Mouse (Mus musculus) embryo, embryonic 10 days (tissue): ENCODE measurements around the gene Slc16a2.
A peak's percentile ranks its signal among the peaks of the same experiment; 100 is the strongest.
"Not testable (repeated sequence)": the region's sequence is repeated elsewhere in the genome, so short reads cannot be mapped to it uniquely, and the experiment has no call there.

Experiments
- DNase-seq: peaks from one replicate; pipeline ENCODE4 v3.0.0-alpha.2; 2015; ENCODE audit warnings: low spot score

Slc16a2 gene

DNA sequence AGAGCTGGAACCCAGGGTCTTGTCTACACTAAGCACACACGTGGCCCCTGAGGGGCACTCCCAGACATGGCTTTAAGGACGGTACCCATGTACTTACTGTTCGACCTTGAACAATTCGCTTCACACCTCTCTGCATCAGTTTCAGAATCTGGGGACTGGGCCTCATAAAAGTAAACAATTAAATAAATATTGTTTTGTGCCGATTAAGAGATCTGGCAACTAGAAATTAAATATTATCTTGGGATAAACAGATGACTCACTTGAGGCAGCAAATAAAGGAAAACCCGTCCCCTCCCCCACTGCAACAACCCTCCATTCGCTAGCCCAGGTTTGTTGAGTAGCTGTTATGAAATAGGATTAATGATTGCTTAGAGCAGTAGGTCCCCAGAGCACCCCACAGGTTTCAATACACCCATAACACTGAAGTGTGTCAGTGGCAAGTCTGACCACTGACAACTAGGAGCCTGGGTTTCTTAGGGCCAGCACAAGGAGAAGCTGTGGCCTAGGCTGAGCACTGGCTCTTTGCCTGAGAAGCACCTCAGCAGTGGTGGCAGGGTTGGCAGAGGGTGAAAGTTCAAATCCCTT is 87.7 kb downstream of the Slc16a2 start:
- no peak for DNase-seq

DNA sequence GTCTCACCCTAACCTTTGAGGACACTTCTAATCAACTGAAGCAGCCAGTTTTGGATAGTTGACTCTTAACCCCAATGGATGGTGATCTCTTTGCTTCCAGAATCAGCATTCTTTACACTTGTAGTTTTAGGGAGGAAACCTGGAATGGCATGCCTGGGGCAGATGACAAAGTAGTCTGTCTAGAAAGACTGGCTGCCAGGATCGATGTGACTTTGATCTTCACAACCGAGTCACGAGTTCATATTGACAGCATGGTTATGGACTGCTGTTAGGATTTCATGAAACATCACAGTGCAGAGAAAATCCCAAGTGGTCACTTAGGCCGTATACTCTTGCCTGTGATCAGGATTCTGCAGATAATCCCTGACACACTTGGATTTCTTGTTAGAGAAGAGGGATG is 88.7 kb downstream of the Slc16a2 start:
- DNase-seq: no peak

DNA sequence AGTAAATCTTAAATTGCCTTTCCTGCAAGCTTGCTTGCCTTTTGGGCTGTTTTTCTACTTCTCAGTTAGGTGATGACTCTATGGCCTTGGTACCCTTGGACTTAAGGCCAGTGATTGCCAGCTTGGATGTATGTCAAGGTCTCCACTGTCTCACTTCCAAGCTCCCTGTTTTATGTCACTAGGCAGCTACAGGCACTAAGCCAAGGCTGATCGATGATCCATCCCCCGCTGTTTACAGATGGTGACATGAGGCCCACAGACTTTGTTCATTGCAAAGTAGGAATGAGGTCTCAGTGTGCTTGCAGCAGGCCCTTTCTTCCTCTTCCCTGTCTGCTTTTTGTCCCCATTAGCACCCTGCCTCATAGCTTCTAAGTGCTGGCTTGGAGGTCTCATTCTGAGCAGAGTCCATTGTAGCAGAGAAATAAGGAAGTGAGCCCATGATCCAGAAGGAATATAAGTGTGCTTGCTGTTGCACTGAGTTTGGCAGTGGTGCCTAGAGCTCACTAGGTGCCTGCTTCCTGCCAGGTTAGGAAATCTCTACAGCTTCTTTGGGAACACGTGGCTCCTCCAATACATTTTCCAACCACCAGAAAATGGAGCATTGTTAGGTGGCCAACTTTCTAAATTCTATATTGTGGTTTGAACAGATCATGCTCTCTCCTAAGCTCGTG is 89.6 kb downstream of the Slc16a2 start:
- DNase-seq: no peak

DNA sequence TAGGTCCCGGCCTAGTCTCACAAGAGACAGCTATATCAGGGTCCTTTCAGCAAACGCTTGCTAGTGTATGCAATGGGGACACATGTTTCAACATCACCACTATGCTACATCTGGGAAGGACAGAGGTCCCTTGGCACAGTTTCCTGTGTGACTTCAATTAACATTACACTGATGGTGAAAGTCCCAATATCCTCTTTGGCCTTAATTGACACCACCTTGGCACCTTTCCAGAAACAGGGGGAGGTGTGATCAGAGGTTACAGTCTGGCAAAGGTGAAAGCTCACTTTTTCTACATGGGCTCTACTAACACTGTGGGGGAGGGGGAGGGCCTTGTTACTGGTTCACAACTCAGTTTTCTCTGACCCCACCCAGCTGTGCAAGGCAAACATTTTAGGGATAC is 99.3 kb downstream of the Slc16a2 start:
- DNase-seq: no peak

DNA sequence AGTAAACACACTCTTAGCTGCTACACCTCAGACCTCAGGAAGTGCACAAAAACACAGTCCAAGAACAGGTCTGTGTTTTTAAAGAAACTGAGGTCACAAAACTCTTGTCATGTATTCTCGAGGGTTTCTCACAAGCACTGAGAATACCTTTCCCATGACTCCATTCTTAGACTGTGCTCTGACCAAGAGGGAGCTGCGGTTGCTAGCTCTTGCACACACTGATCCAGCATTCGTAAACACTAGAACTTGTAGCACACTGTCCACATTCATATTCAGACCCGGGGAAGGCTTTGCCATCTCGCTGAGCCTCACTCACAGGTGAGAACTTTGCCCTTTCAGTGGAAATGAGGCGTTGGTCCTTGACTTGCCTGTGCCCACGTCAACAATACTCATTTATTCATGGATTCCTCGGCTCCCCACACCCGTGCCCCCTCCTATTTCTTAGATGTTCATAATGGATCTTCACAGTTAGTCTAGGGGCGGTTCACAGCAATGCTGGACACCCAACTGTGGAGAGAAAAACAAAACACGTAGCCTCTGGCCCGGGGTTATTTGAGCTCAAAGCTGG is 102.1 kb downstream of the Slc16a2 start:
- no peak for DNase-seq

DNA sequence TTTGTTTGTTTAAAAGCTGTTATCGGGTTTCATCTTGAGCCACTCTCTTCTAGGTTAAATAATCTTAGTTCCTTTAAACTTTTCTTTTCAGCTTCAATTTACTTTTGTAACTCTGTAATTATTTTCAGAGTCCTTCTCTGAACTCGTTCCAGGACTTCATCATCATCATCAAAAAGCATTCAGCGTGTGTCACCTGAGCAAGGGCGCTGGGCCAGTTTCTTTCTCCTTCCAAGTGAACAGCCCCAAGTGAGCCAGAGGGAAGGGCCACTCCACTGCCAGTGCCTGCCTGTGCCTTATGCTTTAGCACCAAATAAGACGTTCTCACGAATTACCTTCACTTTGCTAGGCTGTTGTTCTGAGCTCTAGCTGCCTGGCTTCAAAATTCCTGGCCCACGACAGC is 108.9 kb downstream of the Slc16a2 start:
- DNase-seq: no peak

DNA sequence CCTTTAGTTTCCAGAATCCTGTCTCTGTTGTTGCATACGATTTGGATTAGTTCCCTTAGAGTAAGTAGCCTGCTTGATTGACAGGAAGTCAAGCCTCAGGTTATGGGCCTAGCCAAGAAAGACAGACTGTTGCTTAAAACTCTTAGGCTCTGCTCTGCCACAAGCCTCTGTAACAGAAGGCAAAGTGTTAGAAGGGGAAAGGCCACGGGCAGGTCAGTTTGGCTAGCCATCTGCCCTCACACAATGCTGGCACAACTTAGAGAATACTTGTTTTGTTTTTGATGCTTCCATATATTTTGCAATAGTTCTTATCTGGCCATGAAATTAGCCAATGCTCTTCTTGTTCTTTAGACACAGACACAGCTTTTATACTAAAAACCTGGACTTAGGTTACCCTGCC is 112.1 kb downstream of the Slc16a2 start:
- no peak for DNase-seq

DNA sequence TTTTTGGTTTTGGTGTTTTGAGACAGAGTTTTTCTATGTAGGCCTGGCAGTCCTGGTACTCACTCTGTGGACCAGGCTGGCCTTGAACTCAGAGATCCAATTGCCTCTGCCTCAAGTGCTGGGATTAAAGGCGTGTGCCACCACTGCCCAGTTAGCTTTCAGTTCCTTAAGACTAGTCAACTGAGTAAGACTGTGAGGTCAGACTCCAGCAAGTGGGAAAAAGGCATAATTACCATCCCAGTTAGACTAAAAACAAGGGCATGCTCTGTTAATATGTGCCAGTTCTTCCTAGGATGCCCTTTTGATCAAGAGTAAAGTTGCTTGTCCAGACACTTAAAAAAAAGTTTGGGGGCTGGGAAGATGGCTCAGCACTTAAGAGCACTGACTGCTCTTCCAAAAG is 113.2 kb downstream of the Slc16a2 start:
- DNase-seq: no peak

DNA sequence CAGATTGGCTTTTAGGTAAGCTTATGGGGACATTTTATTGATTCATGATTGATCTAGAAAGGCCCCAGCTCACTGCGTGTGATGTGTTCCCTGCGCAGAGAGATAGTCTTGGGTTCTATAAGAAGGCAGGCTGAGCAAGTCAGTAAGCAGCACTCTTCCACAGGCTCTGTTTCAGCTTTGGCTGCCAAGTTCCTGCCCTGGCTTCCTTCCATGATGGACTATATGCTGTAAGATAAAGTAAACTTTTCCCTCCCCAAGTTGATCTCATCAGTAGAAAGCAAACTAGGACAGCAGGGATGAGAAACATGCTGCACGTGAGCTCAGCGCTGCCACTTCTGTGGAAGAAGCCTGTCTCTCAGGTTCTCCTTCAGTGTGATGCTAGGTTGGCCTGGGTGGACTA is 117.2 kb downstream of the Slc16a2 start:
- DNase-seq: no peak

DNA sequence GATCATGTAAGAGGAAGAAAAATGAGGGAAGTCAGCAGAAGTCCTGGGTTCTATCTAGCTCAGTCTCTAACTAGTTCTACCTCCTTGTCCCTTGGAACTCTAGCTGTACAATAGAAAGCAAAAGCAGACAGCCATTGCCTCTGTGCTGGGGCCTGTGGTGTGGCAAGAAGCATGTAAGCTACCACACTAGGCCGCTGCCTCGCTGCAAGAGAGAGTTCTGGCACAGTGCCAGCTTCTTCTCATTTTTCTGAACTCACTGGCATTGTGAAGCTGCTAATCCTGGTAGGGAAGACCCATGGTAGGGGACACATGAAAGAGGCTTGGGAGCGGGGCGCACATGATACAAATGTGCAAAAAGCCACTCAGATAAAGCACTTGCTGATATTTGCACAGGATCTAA is 117.8 kb downstream of the Slc16a2 start:
- DNase-seq: no peak

DNA sequence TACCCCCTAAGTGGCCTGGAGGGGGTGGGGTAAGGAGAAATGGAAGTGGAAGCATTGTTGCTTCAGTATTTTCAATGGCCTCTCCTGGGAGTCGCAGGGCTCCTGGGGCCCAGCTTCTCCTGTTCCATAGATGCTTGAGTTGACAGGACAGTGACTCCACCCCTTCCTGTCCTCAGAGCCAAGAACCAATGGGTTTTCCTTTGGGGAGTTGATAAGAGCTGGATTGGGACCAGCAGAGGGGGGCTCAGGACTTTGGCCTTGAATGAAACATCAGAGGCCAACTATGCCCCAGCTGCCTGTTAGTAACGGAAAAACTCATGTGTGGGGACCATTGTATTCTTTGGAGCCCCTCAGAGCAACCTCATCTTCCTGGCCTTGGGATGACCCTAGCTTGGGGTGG is 124.0 kb downstream of the Slc16a2 start:
- no peak for DNase-seq

DNA sequence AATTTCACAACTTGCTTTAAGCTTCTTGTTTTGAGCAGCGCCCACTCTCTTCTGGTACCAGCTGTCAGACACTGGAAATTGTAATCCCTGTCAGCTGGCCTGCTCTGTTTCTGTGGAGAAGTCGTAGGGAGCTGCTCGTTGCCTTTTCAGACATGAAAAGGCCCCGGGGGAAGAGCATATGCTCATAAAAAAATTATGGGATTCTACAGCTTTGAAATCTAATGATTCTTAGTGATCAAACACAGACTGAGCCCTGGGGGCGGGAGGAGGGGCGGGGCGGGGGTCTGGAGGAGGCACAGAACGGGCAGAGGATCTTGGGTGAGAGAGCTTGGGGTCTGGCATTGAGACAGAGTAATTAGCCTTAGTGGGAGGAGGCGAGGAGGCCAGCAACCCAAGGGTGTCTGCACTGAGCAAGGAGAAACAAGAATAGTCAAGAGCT is 125.7 kb downstream of the Slc16a2 start:
- DNase-seq: no peak

DNA sequence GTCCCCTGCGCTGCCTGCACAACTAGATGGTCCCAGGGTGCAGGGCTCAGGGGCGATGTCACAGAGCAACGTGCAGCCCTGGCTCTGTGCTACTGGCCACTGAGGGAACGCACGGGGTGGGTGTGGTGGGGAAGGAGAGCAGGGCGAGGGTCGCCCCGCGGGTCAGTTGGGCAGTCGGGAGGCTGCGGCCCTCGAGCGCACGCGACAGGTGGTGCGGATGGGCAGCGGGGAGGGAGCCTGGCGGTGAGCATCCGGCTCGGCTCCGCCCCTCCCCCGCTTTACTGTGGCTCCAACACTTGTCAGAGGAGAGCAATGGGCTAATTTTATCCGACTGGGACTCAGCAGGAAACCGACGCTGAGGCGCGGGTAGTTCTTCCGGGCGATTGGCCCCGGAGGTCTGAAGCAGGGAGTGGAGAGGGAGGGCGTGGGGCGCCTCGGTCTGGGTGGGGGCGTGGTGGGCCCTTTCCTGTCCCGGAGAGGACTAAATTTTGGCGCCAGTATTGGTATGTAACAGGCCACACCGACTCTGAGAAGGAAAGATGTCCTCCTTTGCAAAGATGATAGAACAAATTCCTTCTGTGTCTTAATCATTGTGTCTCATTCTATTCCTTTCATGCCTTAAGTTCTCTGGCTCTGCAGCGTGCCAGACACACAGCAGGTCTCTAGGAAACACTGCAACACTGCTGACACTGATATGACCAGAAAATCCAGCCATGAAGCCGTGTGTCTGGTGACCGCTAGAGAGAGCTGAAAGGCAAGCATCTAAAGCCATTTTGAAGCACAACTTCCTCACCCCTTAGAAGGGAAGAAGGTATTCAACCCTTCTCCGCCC is 126.4 kb downstream of the Slc16a2 start:
- peak; percentile 74 for DNase-seq

DNA sequence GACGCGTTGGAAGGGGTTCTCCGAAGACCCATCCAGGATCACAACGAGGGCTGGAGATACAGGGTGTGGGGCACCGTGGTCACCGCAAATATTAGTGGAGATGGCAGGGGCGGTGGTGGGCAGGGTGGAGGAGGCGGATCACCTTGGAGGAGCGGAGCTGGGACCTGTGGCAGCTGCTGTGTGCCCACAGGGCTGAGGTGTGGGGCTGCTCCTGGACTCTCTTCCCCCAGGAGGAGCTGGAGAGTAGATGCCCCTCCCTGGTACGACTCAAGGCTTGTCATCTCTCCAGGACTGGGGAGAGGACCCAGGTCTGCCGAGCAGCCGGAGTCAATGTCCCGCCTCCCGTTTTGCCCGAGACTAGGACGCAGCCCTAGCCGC is 127.0 kb downstream of the Slc16a2 start:
- DNase-seq: no peak

DNA sequence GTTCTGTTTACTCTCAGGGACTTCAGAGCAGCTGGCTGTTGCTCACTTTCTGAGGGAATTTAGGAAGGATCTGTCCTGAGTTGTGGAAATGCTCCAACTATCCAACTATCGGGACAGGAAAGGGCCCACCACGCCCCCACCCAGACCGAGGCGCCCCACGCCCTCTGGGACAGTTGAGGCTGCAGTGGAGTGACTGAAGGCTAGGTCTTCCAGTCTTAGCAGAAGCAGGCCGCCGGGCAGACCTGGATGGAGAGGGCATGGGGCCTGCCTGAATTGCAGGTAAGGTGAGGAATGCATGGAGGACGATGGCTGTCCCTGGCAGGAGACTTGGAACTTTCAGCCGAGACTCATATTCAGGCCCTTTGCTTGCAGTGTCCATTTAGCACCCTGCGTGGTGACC is 127.4 kb downstream of the Slc16a2 start:
- DNase-seq: no peak

DNA sequence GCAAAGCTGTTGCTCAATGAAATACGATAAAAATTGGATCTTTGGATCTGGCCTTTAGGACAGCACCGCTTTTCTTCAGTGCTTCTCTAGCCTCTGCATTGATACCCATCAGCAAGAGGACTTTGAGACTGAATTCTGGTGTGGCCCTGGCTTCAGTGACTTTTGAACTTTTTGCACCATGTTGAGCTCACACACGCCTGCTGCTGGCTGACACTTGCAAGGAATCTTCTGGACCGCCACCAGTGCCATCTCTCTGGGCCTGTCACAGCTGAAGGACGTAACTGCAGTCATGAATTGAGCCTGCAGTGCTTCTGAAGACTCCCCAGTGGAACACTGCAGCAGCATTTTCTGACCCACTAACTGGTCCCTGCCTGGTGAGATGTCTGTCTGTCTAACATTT is 128.9 kb downstream of the Slc16a2 start:
- no peak for DNase-seq

DNA sequence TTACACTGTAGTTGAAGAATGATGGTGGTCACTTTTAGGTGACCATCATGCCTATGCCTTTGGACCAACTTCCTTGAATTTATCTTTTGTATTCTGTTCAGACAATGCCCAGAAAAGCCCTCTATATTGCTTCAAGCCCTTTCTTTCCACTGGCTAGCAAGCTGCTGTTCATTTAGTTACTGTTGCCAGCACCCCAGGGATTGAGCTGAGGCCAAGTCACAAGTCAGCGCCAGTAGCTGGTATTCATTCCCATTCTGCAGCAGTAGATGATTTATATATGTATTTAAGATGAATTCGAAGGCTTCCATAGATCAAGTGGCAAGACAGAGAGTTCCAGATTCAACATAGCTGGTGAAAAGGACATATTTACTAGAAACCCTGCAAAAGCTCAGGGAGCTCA is 133.2 kb downstream of the Slc16a2 start:
- no peak for DNase-seq

DNA sequence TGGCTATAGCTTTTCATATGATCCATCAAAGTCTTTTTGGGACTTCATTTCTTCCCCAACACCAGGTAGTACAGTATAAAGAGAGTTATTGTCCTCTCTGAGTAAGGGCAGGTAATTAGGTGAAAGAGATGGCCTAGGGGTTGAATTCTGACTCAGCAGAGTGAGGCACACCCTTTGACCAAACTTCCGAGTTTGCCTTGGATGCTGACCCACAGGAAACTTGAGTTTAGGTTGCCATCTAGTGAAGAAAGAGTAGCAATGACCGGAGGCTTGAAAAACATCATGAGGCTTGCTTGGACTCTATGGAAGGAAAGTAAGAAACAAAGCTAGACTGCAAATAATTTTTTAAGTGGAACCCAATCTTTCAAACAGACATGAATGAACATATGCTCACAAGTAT is 147.1 kb downstream of the Slc16a2 start:
- DNase-seq: peak; percentile 51

DNA sequence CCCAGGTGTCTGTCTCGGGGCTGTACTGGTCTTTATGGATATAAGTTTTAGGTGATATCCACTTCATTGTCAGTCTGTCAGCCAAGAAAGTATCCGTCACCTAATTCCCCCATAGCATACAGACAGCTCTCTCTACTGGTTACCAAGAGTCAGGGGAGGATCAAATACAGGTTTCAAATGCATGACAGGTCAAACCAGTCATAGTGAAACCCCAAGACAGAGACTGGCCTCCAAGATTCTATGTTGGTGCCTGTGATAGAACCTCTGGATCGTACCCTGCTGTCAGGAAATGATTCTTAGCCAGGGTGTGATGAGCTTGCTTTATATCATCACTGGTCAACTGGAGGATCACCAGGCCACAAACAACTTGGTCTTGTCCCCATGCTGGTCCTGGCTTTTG is 148.0 kb downstream of the Slc16a2 start:
- no peak for DNase-seq

DNA sequence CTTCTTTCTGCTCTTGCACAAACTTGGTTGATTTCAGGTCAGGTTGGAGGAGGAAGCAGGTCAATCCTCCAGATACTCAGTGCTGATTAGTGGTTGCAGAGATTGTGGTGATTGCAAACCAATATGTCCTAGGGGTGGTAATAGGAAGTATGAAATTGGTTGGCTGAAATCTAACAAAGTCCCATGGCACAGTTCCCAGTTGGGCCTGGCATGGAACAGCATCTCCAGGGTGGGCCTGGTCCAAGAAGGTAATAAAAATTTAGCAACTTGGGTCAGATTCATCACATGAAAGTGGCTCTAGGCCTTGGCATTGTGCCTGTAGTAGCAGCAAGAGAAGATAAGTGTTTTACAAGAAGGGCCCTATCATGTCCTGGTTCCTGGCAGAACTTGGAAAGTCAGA is 151.5 kb downstream of the Slc16a2 start:
- no peak for DNase-seq

DNA sequence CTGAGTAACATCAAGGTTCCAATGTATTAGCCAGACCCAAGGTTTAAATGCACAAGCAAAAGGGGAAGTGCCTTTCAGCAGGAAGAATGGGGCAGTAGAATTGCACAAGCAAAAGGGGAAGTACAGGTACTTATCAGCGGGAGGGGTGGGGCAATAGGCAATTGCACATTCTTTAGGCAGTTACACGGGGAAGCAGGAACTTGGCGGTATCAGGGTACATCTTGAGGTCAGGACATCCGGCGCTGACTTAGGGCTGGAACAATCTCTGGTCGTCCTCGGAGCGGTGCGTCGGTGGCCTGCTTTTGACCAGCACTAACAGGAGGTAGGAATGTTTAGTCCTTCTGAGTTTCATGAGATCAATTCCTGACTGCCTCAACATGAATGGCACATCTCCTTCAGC is 157.3 kb downstream of the Slc16a2 start:
- DNase-seq: not testable (repeated sequence)

DNA sequence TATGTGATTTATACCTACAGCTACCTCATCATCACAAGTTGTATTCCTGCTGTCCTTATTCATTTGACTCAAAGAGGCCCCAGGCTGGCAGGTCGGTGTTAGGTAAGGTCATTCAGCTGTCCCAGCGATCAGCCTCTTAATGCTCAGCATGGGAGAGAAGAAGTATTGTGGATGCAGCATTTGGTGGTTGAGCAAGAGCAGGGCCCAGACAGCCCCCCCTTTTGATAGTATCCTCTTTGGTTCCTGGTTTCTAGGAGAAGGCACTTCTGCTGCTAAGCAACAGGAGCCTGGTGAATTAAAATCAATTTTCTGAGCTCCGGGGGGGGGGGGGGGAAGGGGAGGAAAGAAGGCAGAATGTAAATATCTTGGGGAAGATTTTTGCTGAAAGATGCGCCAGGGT is 162.8 kb downstream of the Slc16a2 start:
- no peak for DNase-seq

DNA sequence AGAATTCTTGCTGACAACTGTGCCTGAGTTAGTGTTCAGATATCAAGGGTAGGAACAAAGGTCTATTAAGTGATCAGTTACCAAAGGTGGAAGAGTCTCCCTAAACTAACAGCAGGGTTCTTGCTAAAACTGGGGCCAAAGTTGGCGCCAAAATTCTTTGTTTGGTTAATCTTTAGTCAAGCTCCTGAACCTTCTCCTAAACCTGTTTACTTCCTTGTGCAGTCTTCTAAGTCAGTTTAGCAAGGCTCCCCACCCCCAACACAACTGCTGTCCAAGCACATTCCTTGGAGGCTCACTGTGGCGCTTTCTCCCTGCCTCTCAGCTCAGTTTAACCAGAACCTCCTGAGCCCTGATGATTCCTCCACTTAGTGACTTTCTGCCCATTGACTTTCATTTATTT is 168.8 kb downstream of the Slc16a2 start:
- DNase-seq: peak; percentile 11
